Mouse (Mus musculus): Measurements from ENCODE around the gene Ndufaf4. TPM values are rescaled to one million over a fixed set of nuclear protein-coding genes. Genes with fewer than 3 reads are reported as not detected.

The Ndufaf4 gene
- total and polyA plus RNA-seq, 3 experiments: 13.9 to 54.1 (median 46.2) TPM

DNA sequence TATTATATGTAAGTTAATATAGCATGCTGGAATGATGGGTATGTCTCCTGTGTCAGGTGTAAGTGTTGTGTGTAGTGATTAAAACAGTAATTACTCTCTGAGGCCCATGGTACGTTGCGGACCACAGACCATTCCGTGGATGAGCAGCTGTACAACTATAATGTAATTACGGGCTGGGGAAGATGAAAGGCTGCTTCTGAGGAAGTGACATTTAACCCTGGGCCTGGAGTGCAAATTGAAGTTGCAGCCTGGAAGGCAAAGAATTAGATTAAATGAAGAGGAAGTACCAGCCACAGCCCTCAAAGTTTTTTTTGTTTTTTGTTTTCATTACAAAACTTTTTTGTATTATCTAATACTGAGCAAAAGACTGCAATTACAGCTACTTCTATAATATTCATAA lies 1.3 kb downstream of the Ndufaf4 start:
- H3K9ac ChIP-seq (ENCODE audit: insufficient read depth, low read depth): peak overlapping the region; percentile 85
- H3K79me2 ChIP-seq (replicated peaks; ENCODE audit: control insufficient read depth, extremely low read depth, insufficient read depth, poor library complexity, severe bottlenecking): peaks cover 11% of the 10 kb centered on the region
- H3K4me2 ChIP-seq (ENCODE audit: insufficient read depth, low read depth, poor library complexity, severe bottlenecking): peak overlapping the region; percentile 99
- dilution Hi-C loops (cut with MboI; ENCODE audit: extremely low pct_ligation_motif_present, extremely low pct_unique_long_range_greater_than_20kb, low sequenced_read_pairs) (no loop called here), in situ Hi-C loops (cut with MboI; ENCODE audit: low pct_ligation_motif_present, low pct_unique_long_range_greater_than_20kb, low sequenced_read_pairs) (loop anchor here (5.0 kb wide), 1 partner anchor 182 kb away; no protein-coding TSS in a partner anchor)
- peaks cover 7 to 31% of the 10 kb centered on the region in 2 experiments for H3K36me3 ChIP-seq (replicated peaks in 1 of 2; ENCODE audit: control insufficient read depth in 1 of 2, insufficient read depth in 1 of 2, low read length in 1 of 2)
- H3K27me3 ChIP-seq (replicated peaks): no peaks in the 10 kb centered on the region
- no peaks in the 10 kb centered on the region for H3K4me1 ChIP-seq (ENCODE audit: control insufficient read depth in 1 of 2, insufficient read depth in 2 of 2)
- no peak overlapping the region for H3K27ac ChIP-seq (ENCODE audit: insufficient read depth, low read depth)
- TF ChIP-seq ZMIZ1 (IDR thresholded peaks at IDR 0.05; ENCODE audit: low read depth, low read length) (no peak), HCFC1 (IDR thresholded peaks at IDR 0.05; ENCODE audit: low read depth, low read length) (no peak), EP300 (IDR thresholded peaks at IDR 0.05; ENCODE audit: low read length) (no peak), IRF4 (IDR thresholded peaks at IDR 0.05; ENCODE audit: low read depth, low read length) (no peak), USF1 (IDR thresholded peaks at IDR 0.05; ENCODE audit: low read depth, low read length) (no peak), POLR2A (IDR thresholded peaks at IDR 0.05; ENCODE audit: low read depth, low read length) (no peak), NRF1 (IDR thresholded peaks at IDR 0.05; ENCODE audit: low read depth, low read length) (no peak), TBP (conservative IDR thresholded peaks at IDR 0.05; ENCODE audit: low read depth, low read length) (no peak), MXI1 (IDR thresholded peaks at IDR 0.05; ENCODE audit: low read depth, low read length) (no peak), BHLHE40 (IDR thresholded peaks at IDR 0.05; ENCODE audit: low read depth, low read length) (no peak), MAZ (IDR thresholded peaks at IDR 0.05; ENCODE audit: low read depth, low read length) (no peak), MEF2A (IDR thresholded peaks at IDR 0.05; ENCODE audit: borderline replicate concordance, low read depth, low read length) (no peak), ZNF384 (IDR thresholded peaks at IDR 0.05; ENCODE audit: low read depth, low read length) (no peak), RCOR1 (conservative IDR thresholded peaks at IDR 0.05; ENCODE audit: low read depth, low read length) (no peak), ELF1 (IDR thresholded peaks at IDR 0.05; ENCODE audit: low read depth, low read length) (no peak)
- peak overlapping the region; percentile 80 to 83 (median 83) for H3K4me3 ChIP-seq (replicated peaks in 1 of 3; ENCODE audit: low read depth in 2 of 3, low read length in 2 of 3, poor library complexity in 1 of 3)
- no peaks in the 10 kb centered on the region for H3K9me3 ChIP-seq (replicated peaks; ENCODE audit: low read length)
- peak; percentile 13 for DNase-seq (ENCODE audit: extremely low read depth)

GRCm38 (mm10) chr4:24907745-24908144 lies 9.9 kb downstream of the Ndufaf4 start:
- H3K4me2 ChIP-seq (ENCODE audit: insufficient read depth, low read depth, poor library complexity, severe bottlenecking): no peak overlapping the region
- H3K9me3 ChIP-seq (replicated peaks; ENCODE audit: low read length): no peaks in the 10 kb centered on the region
- no peak for TF ChIP-seq GABPA (IDR thresholded peaks at IDR 0.05; ENCODE audit: insufficient replicate concordance, low read depth, low read length)
- peak; percentile 65; the same call in 1 of the 2 replicates for TF ChIP-seq EP300 (IDR thresholded peaks at IDR 0.05; ENCODE audit: low read length)
- TF ChIP-seq CHD1 (IDR thresholded peaks at IDR 0.05; ENCODE audit: low read depth, low read length): no peak
- peak; percentile 42 for TF ChIP-seq SMC3 (IDR thresholded peaks at IDR 0.05; ENCODE audit: low read depth, low read length)
- peak; percentile 40 for TF ChIP-seq RAD21 (IDR thresholded peaks at IDR 0.05; ENCODE audit: low read depth, low read length)
- TF ChIP-seq IRF4 (IDR thresholded peaks at IDR 0.05; ENCODE audit: low read depth, low read length): peak; percentile 91
- no peak for TF ChIP-seq HCFC1 (IDR thresholded peaks at IDR 0.05; ENCODE audit: low read depth, low read length)
- peak in 1 of 2 experiments; percentile 47; a peak in 2 of 4 replicates for TF ChIP-seq CTCF (conservative IDR thresholded peaks at IDR 0.05 in 1 of 2, IDR thresholded peaks at IDR 0.05 in 1 of 2; ENCODE audit: low read depth in 2 of 2, low read length in 2 of 2)
- no peaks in the 10 kb centered on the region for H3K27me3 ChIP-seq (replicated peaks)
- no peaks in the 10 kb centered on the region for H3K79me2 ChIP-seq (replicated peaks; ENCODE audit: control insufficient read depth, extremely low read depth, insufficient read depth, poor library complexity, severe bottlenecking)
- peak; percentile 41 for DNase-seq (ENCODE audit: extremely low read depth)
- H3K27ac ChIP-seq (ENCODE audit: insufficient read depth, low read depth): no peak overlapping the region
- H3K9ac ChIP-seq (ENCODE audit: insufficient read depth, low read depth): no peak overlapping the region
- H3K4me1 ChIP-seq (ENCODE audit: control insufficient read depth in 1 of 2, insufficient read depth in 2 of 2): peaks cover 0 to 3% of the 10 kb centered on the region in 2 experiments; a peak in 1 of 4 replicates
- dilution Hi-C loops (cut with MboI; ENCODE audit: extremely low pct_ligation_motif_present, extremely low pct_unique_long_range_greater_than_20kb, low sequenced_read_pairs) (no loop called here), in situ Hi-C loops (cut with MboI; ENCODE audit: low pct_ligation_motif_present, low pct_unique_long_range_greater_than_20kb, low sequenced_read_pairs) (no loop called here)
- H3K36me3 ChIP-seq (replicated peaks in 1 of 2; ENCODE audit: control insufficient read depth in 1 of 2, insufficient read depth in 1 of 2, low read length in 1 of 2): peaks cover 0 to 22% of the 10 kb centered on the region in 2 experiments
- H3K4me3 ChIP-seq (replicated peaks in 1 of 3; ENCODE audit: low read depth in 2 of 3, low read length in 2 of 3, poor library complexity in 1 of 3): no peak overlapping the region
